Mouse (Mus musculus) inflammation-experienced regulatory T-cells, adult 6 months (primary cell): ENCODE results near the gene Ankrd28. TPM values are rescaled to one million over a fixed set of nuclear protein-coding genes. Genes with fewer than 3 reads are reported as not detected.
A peak's percentile ranks its signal among the peaks of the same experiment; 100 is the strongest.

Source experiments
- ATAC-seq: one replicate; pipeline ENCODE4 v1.8.0; 2017
- polyA plus RNA-seq, 3 experiments: library from polyadenylated mRNA; unstranded; fragments of 100-300 nt; shearing (Covaris generic); gene quantifications; one replicate each; pipeline ENCODE4 v1.2.1; 2017

The Ankrd28 gene
- polyA plus RNA-seq, 3 experiments from 2014 or later = 9.5 to 11.0 (median 10.0) TPM

DNA sequence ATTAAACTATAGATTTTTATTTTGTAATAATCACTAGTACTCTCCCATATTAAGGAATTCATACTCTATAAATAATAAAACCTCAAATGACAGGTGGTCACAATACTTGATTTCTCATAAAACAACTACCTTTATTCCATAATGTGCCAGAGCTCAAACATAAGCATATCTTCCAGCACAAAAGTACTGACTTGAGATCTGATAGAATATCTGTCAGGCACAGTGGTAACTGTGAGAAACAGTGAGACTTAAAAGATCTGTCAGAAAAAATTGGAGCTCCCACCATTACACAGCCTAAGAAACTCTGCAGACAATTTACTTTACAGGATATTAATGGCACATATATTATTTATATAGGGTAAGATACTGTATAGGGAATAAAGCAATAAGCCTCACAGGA is 114.8 kb downstream of the Ankrd28 start:
- ATAC-seq = no peak

- ATAC-seq = no peak
Measured at GRCm38 (mm10) chr14:31709343-31709742, 121.1 kb downstream of the Ankrd28 start.

- ATAC-seq = no peak
Measured at GRCm38 (mm10) chr14:31700376-31700775, 130.1 kb downstream of the Ankrd28 start.

DNA sequence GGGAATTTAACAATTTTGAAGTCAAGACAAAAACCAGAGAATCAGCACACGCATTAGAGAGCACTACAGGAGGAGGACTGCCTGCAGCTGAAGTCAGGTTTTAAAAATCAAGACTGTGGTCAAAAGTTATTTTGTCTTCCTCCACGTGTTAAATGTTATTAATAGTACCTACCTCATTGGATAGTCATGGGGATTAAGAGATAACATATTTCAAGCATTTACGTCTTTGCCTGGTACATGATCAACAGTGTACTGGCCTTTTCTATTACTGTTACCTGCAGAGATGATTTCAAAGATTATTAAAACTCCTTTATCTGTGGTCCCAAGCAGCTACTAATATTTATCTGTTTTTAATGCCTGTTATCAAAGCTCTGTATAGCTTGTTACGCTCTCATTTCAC is 132.7 kb downstream of the Ankrd28 start:
- no peak for ATAC-seq

GRCm38 (mm10) chr14:31697346-31697745 is 133.1 kb downstream of the Ankrd28 start:
- no peak for ATAC-seq

DNA sequence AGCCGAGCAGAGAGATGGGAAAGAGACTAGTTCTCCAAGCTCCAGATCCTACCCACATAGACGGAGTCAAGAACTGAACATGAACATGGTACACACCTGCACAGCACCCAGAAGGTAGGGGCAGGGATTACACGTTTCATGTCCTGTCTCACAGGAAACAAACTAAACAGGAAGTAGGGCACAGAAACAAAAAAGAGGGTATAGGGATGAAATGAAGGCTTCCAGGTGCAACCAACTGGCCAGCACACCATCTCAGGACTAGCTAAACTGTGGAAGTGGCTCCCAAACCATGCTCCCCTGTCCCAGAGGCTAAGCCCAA is 133.5 kb downstream of the Ankrd28 start:
- peak; percentile 52 for ATAC-seq

DNA sequence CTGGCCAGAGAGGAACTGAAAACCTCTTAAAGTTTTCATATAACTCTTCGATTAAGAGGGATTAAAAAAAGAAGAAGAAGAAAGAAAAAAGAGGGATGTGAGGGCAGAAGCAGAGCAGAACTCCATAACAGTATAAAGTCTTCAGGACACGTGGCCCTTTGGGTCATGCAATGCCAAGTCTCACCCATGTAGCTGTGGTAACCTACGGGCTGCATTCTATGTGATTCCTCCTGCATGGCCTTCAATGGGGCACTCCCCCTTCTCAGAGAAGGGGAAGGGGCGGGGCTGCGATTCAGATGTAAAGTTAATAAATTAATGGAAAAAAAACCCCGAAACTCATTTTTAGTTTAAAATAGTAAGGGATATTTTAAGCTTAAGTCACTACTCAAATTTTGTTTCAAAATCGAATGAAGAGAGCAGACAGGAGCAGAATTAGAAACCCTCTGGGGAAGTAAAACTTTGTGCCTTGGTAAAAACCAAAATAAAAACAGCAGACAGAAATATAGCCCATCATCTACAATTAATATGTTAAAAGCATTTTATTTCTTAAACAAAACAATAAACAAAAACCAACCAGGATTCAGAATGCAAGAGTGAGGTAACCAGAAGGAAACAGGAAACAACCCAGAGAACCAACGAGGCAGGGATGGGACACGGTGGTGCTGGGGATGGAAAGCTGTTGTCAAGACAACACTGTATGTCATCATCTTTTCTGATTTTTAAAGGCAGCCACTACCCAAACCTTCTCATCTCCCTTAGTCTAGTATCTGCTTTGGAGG is 134.1 kb downstream of the Ankrd28 start:
- peak; percentile 32 for ATAC-seq

GRCm38 (mm10) chr14:31692536-31692935 is 137.9 kb downstream of the Ankrd28 start:
- ATAC-seq = no peak

- no peak for ATAC-seq
Measured at GRCm38 (mm10) chr14:31686231-31686630, 144.2 kb downstream of the Ankrd28 start.

GRCm38 (mm10) chr14:31685680-31686079 is 144.8 kb downstream of the Ankrd28 start:
- ATAC-seq = peak; percentile 67

DNA sequence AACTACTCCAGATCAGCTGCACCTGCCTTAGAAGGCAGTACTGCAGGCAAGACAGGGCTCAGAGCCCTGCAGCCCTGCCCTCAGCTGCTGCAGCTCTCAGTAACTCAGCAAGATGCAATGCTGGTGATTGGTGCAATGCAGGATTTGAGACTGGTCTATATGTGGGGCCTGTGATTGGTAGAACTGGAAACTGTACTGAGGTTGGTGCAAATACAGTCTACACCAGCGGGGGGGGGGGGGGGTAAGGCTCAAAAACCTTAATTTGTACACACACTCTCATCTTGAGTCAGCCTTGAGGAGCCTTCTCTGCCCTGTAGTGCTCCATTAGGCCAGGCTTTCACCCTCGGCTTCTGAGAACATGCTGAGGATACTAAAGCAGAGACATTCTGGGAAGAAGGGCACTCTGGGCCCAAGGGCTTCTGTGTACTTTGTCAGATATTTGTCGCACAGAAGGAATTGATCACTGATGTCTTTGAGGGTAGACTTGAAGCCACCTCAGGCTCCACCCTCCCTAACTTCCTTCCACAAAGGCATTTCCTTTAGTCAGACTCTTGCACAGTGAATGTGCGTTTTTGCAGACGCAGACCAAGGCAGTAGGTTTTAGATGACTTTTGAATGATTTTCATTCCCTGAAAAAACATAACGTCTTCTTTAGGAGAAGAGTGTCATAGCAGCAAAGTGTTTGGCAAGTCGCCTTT is 146.0 kb downstream of the Ankrd28 start:
- peak; percentile 77 for ATAC-seq

DNA sequence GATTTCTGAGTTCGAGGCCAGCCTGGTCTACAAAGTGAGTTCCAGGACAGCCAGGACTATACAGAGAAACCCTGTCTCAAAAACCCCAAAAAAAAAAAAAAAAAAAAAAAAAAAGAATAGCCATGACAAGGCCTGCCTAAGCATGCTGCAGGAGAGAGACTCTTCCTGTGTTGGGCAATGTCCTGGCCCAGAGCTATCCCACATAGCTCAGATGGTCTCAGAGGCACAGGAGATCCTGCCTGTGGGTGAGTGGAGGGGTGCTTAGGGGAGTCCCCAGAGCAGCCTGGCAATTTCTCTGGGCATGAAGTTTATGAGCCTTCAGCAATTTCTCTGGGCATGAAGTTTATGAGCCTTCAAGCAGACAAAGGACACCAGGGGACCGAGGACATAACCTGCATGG is 146.8 kb downstream of the Ankrd28 start:
- no peak for ATAC-seq

GRCm38 (mm10) chr14:31681931-31682555 is 148.4 kb downstream of the Ankrd28 start:
- ATAC-seq = no peak

DNA sequence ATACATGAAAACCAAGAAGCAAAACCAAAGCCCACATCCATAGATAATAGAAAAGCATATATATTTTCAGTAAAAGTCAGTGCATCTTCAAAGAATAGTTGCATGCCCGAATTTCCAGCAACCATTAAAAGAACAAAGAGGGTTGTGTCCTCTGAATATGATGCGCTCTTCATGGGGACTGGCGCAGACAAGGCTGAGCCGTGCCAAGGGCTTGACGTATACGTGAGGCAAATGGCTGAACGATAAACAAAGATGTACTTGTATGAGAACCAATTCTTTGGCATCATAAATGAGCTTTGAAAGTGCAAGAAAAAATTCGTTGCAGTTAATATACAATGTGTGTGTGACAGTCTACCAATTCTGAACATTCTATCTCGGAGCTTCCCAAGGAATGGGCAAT is 149.2 kb downstream of the Ankrd28 start:
- ATAC-seq = no peak

DNA sequence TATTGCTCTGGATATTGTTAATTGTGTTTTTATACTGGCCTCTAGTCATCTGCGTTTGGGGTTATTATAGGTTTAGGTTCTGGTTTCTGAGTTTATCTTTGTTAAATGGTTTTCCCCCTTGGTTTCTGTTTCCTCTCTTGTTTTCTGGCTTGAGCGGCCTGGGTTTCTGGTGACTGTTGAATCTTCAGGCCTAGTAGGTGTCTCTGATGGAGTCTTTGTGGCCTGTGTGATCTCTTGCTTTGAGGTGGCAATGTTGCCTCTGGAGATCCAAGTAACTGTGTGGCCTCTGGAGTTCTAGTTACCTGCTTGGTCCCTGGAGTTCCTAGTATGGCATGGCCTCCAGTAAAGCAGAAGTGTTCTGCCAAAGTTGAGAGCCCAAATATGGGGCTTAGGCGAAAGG is 149.8 kb downstream of the Ankrd28 start:
- no peak for ATAC-seq

DNA sequence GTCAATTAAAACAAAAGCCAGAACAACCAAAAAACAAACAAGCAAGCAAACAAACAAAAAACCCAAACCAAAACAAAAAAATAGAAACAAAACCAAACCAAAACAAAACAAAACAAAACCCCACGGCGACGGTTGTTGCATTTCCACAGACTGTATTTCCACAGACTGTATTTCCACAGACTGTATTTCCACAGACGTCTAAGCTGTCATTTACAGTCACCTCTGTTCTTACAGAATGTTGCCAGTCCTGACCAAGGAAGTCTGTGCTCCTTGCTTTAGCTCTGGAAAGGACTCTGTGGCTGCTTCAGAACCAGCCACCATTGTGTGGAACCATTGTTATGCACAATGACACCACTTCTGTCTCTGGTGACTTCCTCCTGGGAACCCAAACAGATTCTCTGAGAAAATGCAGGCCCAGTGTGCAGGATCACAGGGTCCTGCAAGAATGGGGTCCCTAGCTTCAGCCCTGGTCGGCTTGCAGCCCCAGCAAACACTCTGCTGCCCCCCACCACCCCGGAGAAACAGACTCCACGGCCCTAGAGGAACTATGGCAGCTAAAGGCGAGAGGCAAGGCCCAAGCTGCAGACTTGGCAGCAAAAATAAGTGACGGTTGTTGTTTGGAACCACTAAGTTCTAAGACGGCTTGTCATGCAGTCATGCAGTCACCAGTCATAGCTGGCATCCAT is 158.7 kb downstream of the Ankrd28 start:
- ATAC-seq = no peak

DNA sequence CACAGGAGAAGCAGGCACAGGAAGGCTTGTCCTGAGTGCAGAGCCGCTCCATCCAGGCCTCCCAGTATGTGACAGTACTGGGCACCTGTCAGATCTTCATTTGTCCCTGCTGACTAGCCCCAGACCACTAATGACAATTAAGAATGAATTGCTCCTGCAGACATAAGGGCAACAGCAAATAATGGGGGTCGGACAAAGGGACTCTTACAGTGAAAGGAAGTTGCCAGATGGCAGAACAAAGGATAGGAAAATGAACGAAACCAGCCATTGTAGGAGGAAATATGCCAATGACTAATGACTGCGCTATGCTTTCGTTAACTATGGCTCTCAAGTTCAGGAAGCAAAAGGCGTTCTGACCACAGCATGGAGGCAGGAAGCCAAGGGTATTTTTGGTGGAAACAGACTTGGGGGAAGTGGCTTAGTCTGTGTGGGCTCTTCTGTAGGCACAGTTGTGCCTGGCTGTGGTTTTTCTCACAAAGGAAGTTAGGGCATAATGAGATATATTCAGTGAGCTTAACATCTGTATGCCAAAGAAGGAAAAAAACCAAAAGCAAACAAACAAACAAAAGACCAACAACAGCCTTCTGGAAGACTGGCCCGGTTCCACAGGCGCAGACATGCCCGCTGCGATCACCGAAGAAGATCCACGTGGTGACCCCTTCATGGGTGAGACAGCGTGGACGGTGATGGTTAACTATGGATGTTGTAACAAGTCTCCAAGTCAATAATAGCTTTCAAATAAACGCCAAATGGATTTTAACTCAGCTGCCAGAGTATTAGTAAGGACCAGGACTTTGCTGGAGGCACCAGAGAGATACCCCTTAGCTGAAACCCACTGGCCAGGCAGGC is 160.6 kb downstream of the Ankrd28 start:
- ATAC-seq = peak; percentile 90

DNA sequence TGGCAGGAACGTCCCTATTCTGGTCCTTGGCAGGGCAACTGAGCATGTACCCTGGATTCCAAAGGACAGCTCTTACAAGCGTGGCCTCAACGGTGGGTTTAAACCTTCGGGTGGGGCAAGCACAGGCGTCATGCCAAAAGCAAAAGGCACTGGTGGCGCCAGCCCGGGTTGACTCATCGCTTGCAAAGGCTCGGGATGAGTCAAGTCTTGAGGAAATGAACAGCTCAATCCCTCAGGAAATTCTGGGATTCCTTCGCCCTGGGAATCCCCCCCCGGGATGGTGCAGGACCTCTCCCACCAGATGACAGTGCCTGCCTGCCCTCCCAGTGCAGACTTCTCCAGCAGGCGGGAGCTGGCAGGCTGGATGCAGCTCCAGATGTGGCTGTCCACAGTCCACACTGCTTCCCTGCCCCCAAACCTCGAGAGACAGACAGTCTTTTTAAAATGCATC is 161.3 kb downstream of the Ankrd28 start:
- ATAC-seq = no peak

DNA sequence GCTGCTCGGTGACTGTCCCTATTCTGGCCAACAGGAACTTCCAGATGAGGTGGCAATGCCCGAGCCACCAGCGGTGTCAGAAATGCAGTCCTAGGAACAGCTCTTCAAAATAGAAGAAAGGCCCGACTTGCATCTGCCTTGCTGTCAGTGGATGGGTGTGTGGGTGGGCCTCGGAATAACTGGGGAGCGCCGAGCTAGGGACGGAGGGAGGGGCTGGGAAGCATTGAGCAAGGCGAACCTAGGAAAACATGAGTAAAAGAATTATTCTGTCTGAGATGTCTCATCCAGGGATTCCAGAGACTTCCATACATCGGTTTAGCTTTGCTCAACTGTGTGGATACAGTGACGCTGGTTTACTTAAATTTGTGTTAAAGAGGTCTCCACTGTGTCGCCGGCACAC is 162.1 kb downstream of the Ankrd28 start:
- ATAC-seq = no peak

DNA sequence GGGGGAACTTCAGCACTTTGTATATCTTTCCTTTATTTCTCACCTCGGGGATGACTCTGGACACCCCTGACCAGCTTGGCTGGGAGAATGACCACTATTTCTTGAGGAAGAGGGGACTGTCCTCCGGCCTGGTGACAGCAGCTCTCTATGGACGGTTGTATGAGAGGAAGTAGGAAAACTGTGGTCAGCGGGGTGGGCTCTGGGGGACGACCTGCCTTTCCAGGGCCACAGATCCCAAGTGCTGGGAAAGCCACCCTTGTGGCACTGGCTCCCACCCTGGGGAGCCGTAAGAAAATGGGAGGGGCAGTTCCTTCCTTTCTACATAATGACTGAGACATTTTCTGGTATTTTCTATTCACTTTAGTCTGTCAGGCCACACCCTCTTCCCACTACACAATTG is 162.7 kb downstream of the Ankrd28 start:
- no peak for ATAC-seq

DNA sequence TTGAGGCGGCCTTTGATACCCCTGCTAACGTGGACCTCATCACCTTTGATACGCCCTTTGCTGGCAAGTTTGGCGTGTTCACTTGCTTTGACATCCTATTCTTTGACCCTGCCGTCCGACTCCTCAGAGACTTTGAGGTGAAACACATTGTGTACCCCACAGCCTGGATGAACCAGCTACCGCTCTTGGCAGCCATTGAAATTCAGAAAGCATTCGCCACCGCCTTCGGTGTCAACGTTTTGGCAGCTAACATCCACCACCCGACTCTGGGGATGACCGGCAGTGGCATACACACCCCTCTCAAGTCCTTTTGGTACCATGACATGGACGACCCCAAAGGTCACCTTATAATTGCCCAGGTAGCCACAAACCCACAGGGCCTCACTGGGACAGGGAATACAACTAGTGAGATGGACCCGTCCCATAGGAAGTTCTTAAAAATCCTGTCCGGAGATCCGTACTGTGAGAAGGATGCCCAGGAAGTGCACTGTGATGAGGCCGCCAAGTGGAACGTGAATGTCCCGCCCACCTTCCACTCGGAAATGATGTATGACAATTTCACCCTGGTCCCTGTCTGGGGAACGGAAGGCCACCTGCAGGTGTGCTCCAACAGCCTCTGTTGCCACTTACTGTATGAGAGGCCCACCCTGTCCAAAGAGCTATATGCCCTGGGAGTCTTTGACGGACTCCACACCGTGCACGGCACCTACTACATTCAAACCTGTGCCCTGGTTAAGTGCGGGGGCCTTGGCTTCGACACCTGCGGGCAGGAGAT is 163.3 kb downstream of the Ankrd28 start:
- no peak for ATAC-seq

- no peak for ATAC-seq
Measured at GRCm38 (mm10) chr14:31665566-31665940, 164.9 kb downstream of the Ankrd28 start.
